Mouse (Mus musculus) heart, embryonic 12.5 days (tissue): ENCODE data around the gene Ttc5. TPM values are rescaled to one million over a fixed set of nuclear protein-coding genes. Genes with fewer than 3 reads are reported as not detected.
"Not testable (repeated sequence)": the region's sequence is repeated elsewhere in the genome, so short reads cannot be mapped to it uniquely, and the experiment has no call there.

Source experiments
- ATAC-seq: fragments of 200-750 bp; cut with Nextera tagmentation; 2 replicates; pipeline ENCODE4 v1.8.0; 2017; ENCODE audit warnings: moderate TSS enrichment, moderate library complexity; ENCODE audit not compliant: insufficient number of reproducible peaks, low FRiP score
- H3K27ac ChIP-seq: fragments of 300-500 bp; sonication (generic); 2 replicates; pipeline ENCODE4 v1.5.1; 2016; ENCODE audit warnings: mild to moderate bottlenecking, moderate library complexity; ENCODE audit not compliant: poor library complexity, severe bottlenecking
- H3K27me3 ChIP-seq: fragments of 300-500 bp; sonication (generic); replicated peaks from 2 replicates; pipeline ENCODE4 v1.6.1; 2016; ENCODE audit warnings: mild to moderate bottlenecking, moderate library complexity
- H3K36me3 ChIP-seq: fragments of 300-500 bp; sonication (generic); 2 replicates; pipeline ENCODE4 v1.6.1; 2016; ENCODE audit warnings: mild to moderate bottlenecking, moderate library complexity
- H3K4me1 ChIP-seq: fragments of 300-500 bp; sonication (generic); replicated peaks from 2 replicates; pipeline ENCODE4 v1.6.1; 2016; ENCODE audit warnings: mild to moderate bottlenecking
- H3K4me2 ChIP-seq: fragments of 300-500 bp; sonication (generic); 2 replicates; pipeline ENCODE4 v1.6.1; 2016; ENCODE audit warnings: mild to moderate bottlenecking, moderate library complexity
- H3K4me3 ChIP-seq: fragments of 300-500 bp; sonication (generic); 2 replicates; pipeline ENCODE4 v1.5.1; 2016; ENCODE audit warnings: mild to moderate bottlenecking
- H3K9ac ChIP-seq: fragments of 300-500 bp; sonication (generic); 2 replicates; pipeline ENCODE4 v1.6.1; 2016; ENCODE audit warnings: mild to moderate bottlenecking, moderate library complexity
- H3K9me3 ChIP-seq: fragments of 300-500 bp; sonication (generic); replicated peaks from 2 replicates; pipeline ENCODE4 v1.6.1; 2016; ENCODE audit warnings: mild to moderate bottlenecking, moderate library complexity
- WGBS: fragments of 180-500 bp; shearing (Covaris S2); methylation state at CpG from one replicate; pipeline ENCODE4 v1.1.7; 2016; 5-methylcytosine and 5-hydroxymethylcytosine counted together
- polyA plus RNA-seq: library from polyadenylated mRNA; unstranded; fragments of >200 nt; fragmentation: Nextera tagmentation; extraction: Ambion mirVana; gene quantifications from 2 replicates; pipeline ENCODE4 v1.2.1, GENCODE M21; 2016

Ttc5 gene
- polyA plus RNA-seq, 1 experiment from 2014 or later = 46.1 TPM

- H3K36me3 ChIP-seq = peaks cover 84% of the 10 kb centered on the region
- no peaks in the 10 kb centered on the region for H3K4me1 ChIP-seq
- no peak overlapping the region for H3K4me3 ChIP-seq
- 85% methylated on average over 2 of the region's 2 CpGs for WGBS
- no peaks in the 10 kb centered on the region for H3K27me3 ChIP-seq
- H3K4me2 ChIP-seq = no peak overlapping the region
- H3K9me3 ChIP-seq = 0 out of 2 replicates have a peak, but pooled peaks cover 3% of the 10 kb centered on the region
- no peak overlapping the region for H3K27ac ChIP-seq
- no peak overlapping the region for H3K9ac ChIP-seq
- no peak for ATAC-seq
These were observed 14.0 kb downstream of the Ttc5 start for GRCm38 (mm10) chr14:50771342-50771741.

- 87% methylated on average over 6 of the region's 6 CpGs for WGBS
- no peak overlapping the region for H3K4me2 ChIP-seq
- H3K27ac ChIP-seq = no peak overlapping the region
- H3K9me3 ChIP-seq = no peaks in the 10 kb centered on the region
- no peak overlapping the region for H3K4me3 ChIP-seq
- no peaks in the 10 kb centered on the region for H3K27me3 ChIP-seq
- H3K4me1 ChIP-seq = no peaks in the 10 kb centered on the region
- peaks cover 57% of the 10 kb centered on the region for H3K36me3 ChIP-seq
- H3K9ac ChIP-seq = no peak overlapping the region
- no peak for ATAC-seq
These were observed 19.6 kb downstream of the Ttc5 start for GRCm38 (mm10) chr14:50765736-50766135.

DNA sequence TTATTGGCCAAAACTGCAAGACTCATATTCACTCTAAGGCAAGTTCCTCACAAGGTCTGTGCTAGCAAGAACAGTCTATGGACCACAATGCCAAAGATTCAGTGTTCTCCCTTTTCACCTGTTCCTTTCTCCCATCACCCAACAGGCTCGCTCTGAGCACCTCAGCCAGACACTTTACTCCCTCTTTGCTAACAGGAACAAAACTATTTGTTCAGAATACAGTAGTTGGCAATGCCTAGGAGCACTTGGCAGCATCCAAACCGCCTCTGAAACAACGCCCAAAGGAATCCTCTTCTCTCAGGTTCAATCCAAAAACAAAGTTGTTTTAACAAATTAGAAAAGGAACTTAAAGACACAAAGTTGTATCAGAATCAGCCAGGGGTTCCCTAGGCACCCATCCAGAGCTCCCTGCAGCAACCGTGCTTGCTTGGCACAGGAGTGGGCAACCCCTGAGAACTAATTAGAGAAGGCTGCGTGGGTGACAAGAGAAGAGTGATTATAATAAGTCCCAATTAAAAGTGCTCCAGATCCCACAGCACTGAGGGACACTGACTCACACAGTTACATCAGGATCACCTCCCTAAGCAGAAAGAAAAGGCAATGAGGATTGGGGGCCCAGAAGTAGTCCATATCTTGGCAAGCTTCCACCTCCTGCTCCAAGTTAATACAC, 26.8 kb downstream of the Ttc5 start:
- H3K4me2 ChIP-seq = no peak overlapping the region
- H3K36me3 ChIP-seq = peaks cover 6% of the 10 kb centered on the region; the same call in 1 of the 2 replicates
- H3K27ac ChIP-seq = no peak overlapping the region
- 71% methylated on average over 5 of the region's 5 CpGs for WGBS
- no peaks in the 10 kb centered on the region for H3K27me3 ChIP-seq
- H3K4me1 ChIP-seq = no peaks in the 10 kb centered on the region
- no peak overlapping the region for H3K4me3 ChIP-seq
- ATAC-seq = no peak
- H3K9me3 ChIP-seq = no peaks in the 10 kb centered on the region
- no peak overlapping the region for H3K9ac ChIP-seq

DNA sequence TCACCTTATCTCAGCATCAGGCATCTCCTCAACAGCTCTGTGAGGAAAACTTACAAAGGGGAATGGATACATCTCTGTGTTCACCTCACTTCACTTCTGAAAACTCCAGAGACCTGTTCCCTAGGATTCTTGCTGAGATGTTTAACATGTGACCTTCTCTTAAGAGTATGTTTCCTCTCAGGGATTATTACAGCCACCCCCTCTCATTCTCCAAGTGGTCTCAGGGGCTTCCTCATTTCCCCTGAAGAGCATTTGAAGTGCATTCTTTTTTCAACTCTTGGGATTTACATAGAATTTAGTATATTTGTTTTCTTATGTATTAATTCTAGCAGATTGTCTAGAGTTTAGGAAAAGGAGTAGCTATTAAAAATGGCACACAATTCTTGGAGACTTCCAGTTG, 40.3 kb downstream of the Ttc5 start, which contains the start of gene Olfr749:
Gene Olfr749 (minus strand): TSS at position 101 of the 400 bp plus-strand sequence.
- Histone ChIP-seq H3K27ac (no peak within 1 kb of the TSS), H3K9me3 (no peaks in the 10 kb centered on the region), H3K4me3 (no peak within 1 kb of the TSS), H3K4me1 (no peaks in the 10 kb centered on the region), H3K27me3 (no peaks in the 10 kb centered on the region), H3K36me3 (no peaks in the 10 kb centered on the region), H3K9ac (no peak within 1 kb of the TSS), H3K4me2 (no peak within 1 kb of the TSS)
- ATAC-seq = no peak

DNA sequence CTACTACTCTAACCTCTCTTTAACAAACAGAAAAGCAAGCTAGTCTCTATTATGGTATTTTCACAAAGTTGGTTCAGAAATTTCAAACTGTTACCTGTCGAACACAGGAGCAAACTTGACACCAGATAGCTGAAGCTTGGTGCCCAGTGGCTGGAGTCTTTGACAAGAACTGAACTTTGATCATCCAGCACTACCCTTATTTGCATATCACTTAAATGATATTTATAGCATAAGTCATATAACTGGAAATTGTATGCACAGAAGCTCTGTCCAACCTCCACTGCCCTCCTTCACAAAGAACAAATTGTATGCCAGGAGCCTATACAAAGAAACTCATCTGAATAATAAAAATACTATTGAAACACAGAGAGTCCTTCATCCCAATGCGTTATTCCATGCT, 43.7 kb downstream of the Ttc5 start:
- no peaks in the 10 kb centered on the region for H3K36me3 ChIP-seq
- no peak overlapping the region for H3K27ac ChIP-seq
- no peak for ATAC-seq
- no peak overlapping the region for H3K4me3 ChIP-seq
- no peaks in the 10 kb centered on the region for H3K27me3 ChIP-seq
- no peak overlapping the region for H3K9ac ChIP-seq
- no peaks in the 10 kb centered on the region for H3K4me1 ChIP-seq
- no peak overlapping the region for H3K4me2 ChIP-seq
- WGBS = 57% methylated on average over 2 of the region's 2 CpGs
- H3K9me3 ChIP-seq = no peaks in the 10 kb centered on the region

DNA sequence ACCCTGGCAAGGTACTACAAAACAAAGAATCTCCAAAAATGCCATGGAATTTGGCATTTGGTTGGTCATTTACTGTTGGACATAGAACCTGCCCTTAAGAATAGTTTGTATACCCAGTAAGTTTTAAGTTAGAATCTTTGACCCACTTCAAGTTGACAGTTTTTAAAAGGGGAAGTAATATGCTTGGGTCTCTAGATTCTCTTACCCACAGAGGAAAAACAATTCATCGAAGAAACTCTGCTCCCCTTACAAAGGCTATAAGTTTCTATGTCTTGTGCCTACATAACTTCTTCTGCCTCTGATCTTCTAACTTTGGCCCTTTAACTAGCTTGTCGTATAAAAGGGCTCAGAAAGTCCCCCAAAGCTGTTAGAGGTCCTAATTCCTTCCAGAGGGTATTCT, 45.0 kb downstream of the Ttc5 start:
- no peak overlapping the region for H3K4me3 ChIP-seq
- H3K4me1 ChIP-seq = no peaks in the 10 kb centered on the region
- H3K9ac ChIP-seq = no peak overlapping the region
- WGBS = 63% methylated on average over 2 of the region's 2 CpGs
- H3K27me3 ChIP-seq = no peaks in the 10 kb centered on the region
- ATAC-seq = no peak
- H3K4me2 ChIP-seq = no peak overlapping the region
- H3K27ac ChIP-seq = no peak overlapping the region
- H3K9me3 ChIP-seq = no peaks in the 10 kb centered on the region
- H3K36me3 ChIP-seq = no peaks in the 10 kb centered on the region

GRCm38 (mm10) chr14:50722371-50722770, 62.9 kb downstream of the Ttc5 start:
- not testable (repeated sequence) for H3K4me1 ChIP-seq, ATAC-seq, H3K9ac ChIP-seq, H3K4me2 ChIP-seq, H3K9me3 ChIP-seq, H3K4me3 ChIP-seq, H3K27me3 ChIP-seq, H3K27ac ChIP-seq, H3K36me3 ChIP-seq
- WGBS = 61% methylated on average over 4 of the region's 4 CpGs

- WGBS = 85% methylated on average over 15 of the region's 15 CpGs
- not testable (repeated sequence) for H3K36me3 ChIP-seq, H3K9me3 ChIP-seq
These were observed 65.4 kb downstream of the Ttc5 start for GRCm38 (mm10) chr14:50719875-50720274.

More at GRCm38 (mm10) chr14:50719875-50720274, 65.4 kb downstream of the Ttc5 start:
- not testable (repeated sequence) for H3K4me3 ChIP-seq, ATAC-seq, H3K4me2 ChIP-seq, H3K27me3 ChIP-seq, H3K9ac ChIP-seq, H3K27ac ChIP-seq, H3K4me1 ChIP-seq

Other genes starting within 250 kb of the Ttc5 start
- not detected in 2 replicates for gene Olfr744, start 170.6 kb downstream of the Ttc5 start, polyA plus RNA-seq
- gene Olfr745, start 146.1 kb downstream of the Ttc5 start, polyA plus RNA-seq = not detected in 2 replicates
- gene Olfr746, start 138.4 kb downstream of the Ttc5 start, polyA plus RNA-seq = not detected in 2 replicates
- not detected in 2 replicates for gene Olfr747, start 92.3 kb downstream of the Ttc5 start, polyA plus RNA-seq
- gene Olfr748, start 78.1 kb downstream of the Ttc5 start, polyA plus RNA-seq = not detected in 2 replicates
- gene Olfr749, start 40.4 kb downstream of the Ttc5 start, polyA plus RNA-seq = not detected in 2 replicates
- gene Ccnb1ip1, start 22.2 kb upstream of the Ttc5 start, polyA plus RNA-seq = not detected in 2 replicates
- 40.4 and 41.2 TPM in 2 replicates for gene Parp2, start 22.3 kb upstream of the Ttc5 start, polyA plus RNA-seq
- 6.0 and 6.1 TPM in 2 replicates for gene Tep1, start 85.0 kb upstream of the Ttc5 start, polyA plus RNA-seq
- gene Klhl33, start 112.0 kb upstream of the Ttc5 start, polyA plus RNA-seq = 0.08 and 0.09 TPM in 2 replicates
- gene Osgep, start 139.4 kb upstream of the Ttc5 start, polyA plus RNA-seq = 108 and 111 TPM in 2 replicates
- 152 and 159 TPM in 2 replicates for gene Apex1, start 139.4 kb upstream of the Ttc5 start, polyA plus RNA-seq
- gene Pip4p1, start 145.3 kb upstream of the Ttc5 start, polyA plus RNA-seq = 33.6 and 37.3 TPM in 2 replicates
- 39.0 and 43.8 TPM in 2 replicates for gene Pnp, start 145.6 kb upstream of the Ttc5 start, polyA plus RNA-seq
- gene Gm49342, start 159.0 kb upstream of the Ttc5 start, polyA plus RNA-seq = not detected in 2 replicates
- gene Pnp2, start 170.5 kb upstream of the Ttc5 start, polyA plus RNA-seq = 0.17 and 0.32 TPM in 2 replicates
- gene Rnase10, start 222.2 kb upstream of the Ttc5 start, polyA plus RNA-seq = 0.41 TPM in 1 of 2 replicates, not detected in the other